Mouse (Mus musculus) WW6 (cell line): ENCODE measurements around the gene Naa35.

Experiments
- DNase-seq: peaks from one replicate; pipeline ENCODE4 v3.0.0-alpha.2; 2013; ENCODE audit warnings: low read depth, low spot score

Gene Naa35

GRCm38 (mm10) chr13:59639368-59640177 is 54.5 kb downstream of the Naa35 start:
- no peak for DNase-seq

- DNase-seq = no peak
Measured at GRCm38 (mm10) chr13:59640178-59640440, 55.0 kb downstream of the Naa35 start.

- DNase-seq = no peak
Measured at GRCm38 (mm10) chr13:59642818-59643217, 57.8 kb downstream of the Naa35 start.

- DNase-seq = no peak
Measured at GRCm38 (mm10) chr13:59645491-59645890, 60.4 kb downstream of the Naa35 start.

GRCm38 (mm10) chr13:59646674-59647244 is 61.7 kb downstream of the Naa35 start:
- DNase-seq = no peak

- no peak for DNase-seq
Measured at GRCm38 (mm10) chr13:59647484-59647883, 62.4 kb downstream of the Naa35 start.

GRCm38 (mm10) chr13:59648598-59648997 is 63.5 kb downstream of the Naa35 start:
- no peak for DNase-seq

GRCm38 (mm10) chr13:59649781-59650180 is 64.7 kb downstream of the Naa35 start:
- DNase-seq = no peak

- DNase-seq = no peak
Measured at GRCm38 (mm10) chr13:59652651-59653050, 67.6 kb downstream of the Naa35 start.

- DNase-seq = no peak
Measured at GRCm38 (mm10) chr13:59653136-59653535, 68.1 kb downstream of the Naa35 start.

GRCm38 (mm10) chr13:59654465-59654864 is 69.4 kb downstream of the Naa35 start:
- no peak for DNase-seq

- no peak for DNase-seq
Measured at GRCm38 (mm10) chr13:59655718-59656315, 70.8 kb downstream of the Naa35 start.

GRCm38 (mm10) chr13:59656316-59656832 is 71.3 kb downstream of the Naa35 start:
- DNase-seq = no peak

GRCm38 (mm10) chr13:59656975-59657388 is 71.9 kb downstream of the Naa35 start:
- no peak for DNase-seq

GRCm38 (mm10) chr13:59657781-59658180 is 72.7 kb downstream of the Naa35 start:
- DNase-seq = no peak

- no peak for DNase-seq
Measured at GRCm38 (mm10) chr13:59660371-59660770, 75.3 kb downstream of the Naa35 start.

- DNase-seq = no peak
Measured at GRCm38 (mm10) chr13:59661387-59661786, 76.3 kb downstream of the Naa35 start.

GRCm38 (mm10) chr13:59661966-59662365 is 76.9 kb downstream of the Naa35 start:
- DNase-seq = no peak

GRCm38 (mm10) chr13:59663939-59664712 is 79.1 kb downstream of the Naa35 start:
- no peak for DNase-seq

GRCm38 (mm10) chr13:59667763-59668162 is 82.7 kb downstream of the Naa35 start:
- no peak for DNase-seq

GRCm38 (mm10) chr13:59668501-59669093 is 83.5 kb downstream of the Naa35 start:
- DNase-seq = no peak

GRCm38 (mm10) chr13:59669946-59670345 is 84.9 kb downstream of the Naa35 start:
- no peak for DNase-seq
